ENCODE assay signal across 21 mouse cellular contexts in the genomic region with DNA sequence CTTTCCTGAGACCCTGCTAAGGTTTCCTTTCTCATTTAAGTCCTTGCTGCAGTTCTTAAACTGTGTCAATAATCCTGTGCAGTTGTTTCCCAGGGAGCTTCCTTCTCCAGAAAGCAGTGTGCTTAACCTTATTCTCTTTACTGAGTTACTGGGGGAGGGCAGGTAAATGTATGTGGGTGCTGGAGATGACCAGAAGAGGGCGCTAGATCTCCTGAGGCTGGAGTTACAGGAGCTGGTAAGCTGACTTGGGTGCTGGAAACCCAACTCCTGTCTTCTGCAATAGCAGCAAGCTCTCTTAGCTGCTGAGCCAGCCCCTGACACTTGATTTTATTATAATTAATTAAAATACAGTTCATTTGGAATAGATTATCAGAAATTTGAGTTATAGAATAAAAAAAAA.
DNase-seq lines count a peak whose midpoint lies in the region; ATAC-seq and TF ChIP-seq lines count a peak whose summit lies in the region.
"Had no signal": no experiment of that assay in that cellular context is flagged by ENCODE, and none has a peak within 500 bp of the region (broad histone marks: within the 10 kb centered on the region; RNA-seq: fewer than 3 reads in every experiment).

No protein-coding gene starts in this region.

- no peak for ATAC-seq in limb, embryonic 11.5 days (ENCODE audit: insufficient number of reproducible peaks, low FRiP score, low TSS enrichment, low read depth)
- no peak for ATAC-seq in monocyte, adult 5-6 weeks (replicated peaks; ENCODE audit: insufficient number of reproducible peaks, low FRiP score, low TSS enrichment, poor library complexity, severe bottlenecking)
- ATAC-seq: forebrain, embryonic 14.5 days; midbrain, embryonic 15.5 days had no signal

- WGBS in limb, embryonic 11.5 days = 59% methylated on average over 1 of the region's 1 CpGs
- WGBS in limb, embryonic 10.5 days = 66% methylated on average over 1 of the region's 1 CpGs
- 75% methylated on average over 1 of the region's 1 CpGs for WGBS in thymus, adult 2 months

- H3K4me2 ChIP-seq in limb, embryonic 11.5 days (ENCODE audit: low read depth, severe bottlenecking) = no peak overlapping the region
- H3K4me2 ChIP-seq: heart, embryonic 15.5 days; limb, embryonic 12.5 days; midbrain, embryonic 15.5 days had no signal

- H3K36me3 ChIP-seq in limb, embryonic 11.5 days (ENCODE audit: control insufficient read depth, insufficient read depth, low read length) = no peaks in the 10 kb centered on the region
- no peaks in the 10 kb centered on the region for H3K36me3 ChIP-seq in limb, embryonic 10.5 days
- no peaks in the 10 kb centered on the region for H3K36me3 ChIP-seq in thymus, adult 2 months (ENCODE audit: control insufficient read depth, insufficient read depth, low read length)
- H3K36me3 ChIP-seq: embryonic facial prominence, embryonic 10.5 days; heart, embryonic 15.5 days; hindbrain, embryonic 10.5 days; limb, embryonic 12.5 days; midbrain, embryonic 15.5 days had no signal

- H3K9ac ChIP-seq in limb, embryonic 11.5 days (ENCODE audit: low read length) = no peak overlapping the region
- H3K9ac ChIP-seq: heart, embryonic 15.5 days; limb, embryonic 12.5 days; midbrain, embryonic 15.5 days had no signal

- H3K9me3 ChIP-seq in limb, embryonic 11.5 days (ENCODE audit: control insufficient read depth, low read length) = no peaks in the 10 kb centered on the region
- H3K9me3 ChIP-seq in limb, embryonic 10.5 days (replicated peaks) = no peaks in the 10 kb centered on the region
- H3K9me3 ChIP-seq: embryonic facial prominence, embryonic 10.5 days; heart, embryonic 15.5 days; hindbrain, embryonic 10.5 days; limb, embryonic 12.5 days; midbrain, embryonic 15.5 days had no signal

- DNase-seq in limb, embryonic 11.5 days (ENCODE audit: low spot score) = peak; percentile 34
- DNase-seq in limb, embryonic 10.5 days (ENCODE audit: low spot score) = no peak
- peak; percentile 2 for DNase-seq in thymus, postnatal 0 days (ENCODE audit: low spot score)
- DNase-seq in thymus, adult 2 months = no peak
- DNase-seq in R1 (ENCODE audit: low read depth, low spot score) = peak; percentile 64
- peak; percentile 10 for DNase-seq in testis, postnatal 14 days (ENCODE audit: low spot score)
- no peak for DNase-seq in urinary bladder, postnatal 10 days (ENCODE audit: low spot score)
- DNase-seq: cerebellum, adult 11 months; cerebellum, postnatal 14 days; heart, adult 18-20 months; kidney, adult 9 months; lung, postnatal 4 days; right cerebral cortex, postnatal 14 days; thymus, postnatal 4 days had no signal

- H3K27ac ChIP-seq in limb, embryonic 11.5 days (replicated peaks; ENCODE audit: low read depth, low read length) = no peak overlapping the region
- H3K27ac ChIP-seq in limb, embryonic 10.5 days = no peak overlapping the region
- no peak overlapping the region for H3K27ac ChIP-seq in thymus, adult 2 months (ENCODE audit: control insufficient read depth, insufficient read depth, low read length)
- H3K27ac ChIP-seq: embryonic facial prominence, embryonic 10.5 days; heart, embryonic 15.5 days; hindbrain, embryonic 10.5 days; limb, embryonic 12.5 days; midbrain, embryonic 15.5 days had no signal

- no peaks in the 10 kb centered on the region for H3K27me3 ChIP-seq in limb, embryonic 11.5 days (ENCODE audit: control insufficient read depth, insufficient read depth, low read length)
- no peaks in the 10 kb centered on the region for H3K27me3 ChIP-seq in limb, embryonic 10.5 days (ENCODE audit: low read depth, poor library complexity, severe bottlenecking)
- no peaks in the 10 kb centered on the region for H3K27me3 ChIP-seq in thymus, adult 2 months (ENCODE audit: control insufficient read depth, insufficient read depth, low read length)
- H3K27me3 ChIP-seq: heart, embryonic 15.5 days; limb, embryonic 12.5 days; midbrain, embryonic 15.5 days had no signal

- no peaks in the 10 kb centered on the region; the same call in 1 of the 2 replicates for H3K4me1 ChIP-seq in limb, embryonic 11.5 days (ENCODE audit: control insufficient read depth, insufficient read depth, low read length)
- peaks cover 12% of the 10 kb centered on the region for H3K4me1 ChIP-seq in limb, embryonic 10.5 days
- H3K4me1 ChIP-seq in thymus, adult 2 months (replicated peaks; ENCODE audit: control insufficient read depth, insufficient read depth, low read length) = no peaks in the 10 kb centered on the region
- H3K4me1 ChIP-seq: embryonic facial prominence, embryonic 10.5 days; heart, embryonic 15.5 days; midbrain, embryonic 15.5 days had no signal

- no peak for TF ChIP-seq POLR2A in thymus, adult 2 months (IDR thresholded peaks at IDR 0.05; ENCODE audit: control insufficient read depth, extremely low read depth, insufficient read depth, low read length, poor library complexity)

- no peak for TF ChIP-seq CTCF in thymus, adult 2 months (IDR thresholded peaks at IDR 0.05; ENCODE audit: borderline replicate concordance, control insufficient read depth, extremely low read depth, insufficient read depth, low read length, poor library complexity)

- H3K4me3 ChIP-seq in limb, embryonic 11.5 days (ENCODE audit: low read depth, low read length) = no peak overlapping the region
- H3K4me3 ChIP-seq in limb, embryonic 10.5 days = no peak overlapping the region
- H3K4me3 ChIP-seq in thymus, adult 2 months (ENCODE audit: control insufficient read depth, insufficient read depth, low read length) = no peak overlapping the region
- H3K4me3 ChIP-seq: embryonic facial prominence, embryonic 10.5 days; heart, embryonic 15.5 days; hindbrain, embryonic 10.5 days; limb, embryonic 12.5 days; midbrain, embryonic 15.5 days had no signal

Comparison
In these comparisons a context has a peak if more than half of its experiments do, and no peak if none do; other contexts are left out.
1. DNase-seq: peak in limb, embryonic 11.5 days (single experiment), thymus, postnatal 0 days (single experiment), R1 (single experiment) and testis, postnatal 14 days (single experiment); none in limb, embryonic 10.5 days (single experiment), thymus, adult 2 months (single experiment) and urinary bladder, postnatal 10 days (single experiment).